Mouse (Mus musculus) cortical plate, adult 2 months (tissue): ENCODE results near the gene Ak4.

Experiments used
- CTCF ChIP-seq: fragments of 200-500 bp; IDR thresholded peaks from 2 replicates; pipeline ENCODE4 v1.5.1; 2011; ENCODE audit warnings: mild to moderate bottlenecking, control low read depth, low read length; ENCODE audit not compliant: insufficient read depth; ENCODE audit errors: extremely low read depth
- POLR2A ChIP-seq: fragments of 200-500 bp; IDR thresholded peaks from 2 replicates; pipeline ENCODE4 v1.6.1; 2011; ENCODE audit warnings: mild to moderate bottlenecking, low read length, control low read depth; ENCODE audit not compliant: insufficient read depth; ENCODE audit errors: extremely low read depth

GRCm38 (mm10) chr4:101513251-101513650 is 94.2 kb downstream of the Ak4 start:
- no peak for TF ChIP-seq POLR2A
- TF ChIP-seq CTCF, result peak; percentile 4; the same call in 1 of the 2 replicates
